In the genomic region with DNA sequence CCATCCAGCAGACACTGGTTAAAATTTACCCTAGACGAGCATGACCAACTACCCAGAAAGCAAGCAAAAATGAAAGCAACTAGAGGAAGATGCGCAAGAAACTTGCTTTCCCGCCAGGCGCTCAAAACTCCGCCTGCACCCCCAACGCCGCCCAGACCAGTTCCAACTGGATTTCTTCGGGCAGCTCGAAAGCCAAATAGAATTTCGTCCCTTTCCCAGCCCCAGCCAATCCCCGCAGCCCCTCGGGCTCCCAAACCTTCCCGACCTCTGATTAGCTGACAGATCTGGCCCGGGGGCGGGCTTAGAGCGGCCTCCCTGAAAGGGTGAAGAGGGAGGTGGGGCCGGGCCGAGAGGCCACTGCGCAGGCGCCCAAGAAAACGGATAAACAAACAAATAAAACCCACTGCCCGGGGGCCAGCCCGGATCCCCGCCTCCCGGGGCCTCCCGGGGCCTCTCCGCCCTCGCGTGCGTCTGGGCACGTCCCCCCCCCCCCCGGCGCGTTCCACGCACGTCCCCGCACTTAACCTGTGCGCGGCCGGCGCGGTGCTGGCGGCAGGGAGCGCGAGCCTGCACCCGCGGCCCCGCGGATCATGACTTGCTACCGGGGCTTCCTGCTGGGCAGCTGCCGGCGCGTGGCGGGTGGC, we compare ENCODE assay signal across 7 mouse cellular contexts. TPM values are rescaled to one million over a fixed set of nuclear protein-coding genes. Genes with fewer than 3 reads are reported as not detected.
DNase-seq lines count a peak whose midpoint lies in the region; ATAC-seq lines count a peak whose summit lies in the region.

Nadk2 (plus strand) TSS at position 349 of the 644 bp plus-strand sequence.

- peak within 1 kb of the TSS; percentile 70 for H3K27ac ChIP-seq in embryonic facial prominence, embryonic 11.5 days (replicated peaks; ENCODE audit: low read depth, low read length)
- H3K27ac ChIP-seq in limb, embryonic 10.5 days, result peak within 1 kb of the TSS; percentile 98
- peak within 1 kb of the TSS; percentile 91 for H3K27ac ChIP-seq in midbrain, embryonic 13.5 days

- no peaks in the 10 kb centered on the region for H3K9me3 ChIP-seq in embryonic facial prominence, embryonic 11.5 days (replicated peaks; ENCODE audit: control insufficient read depth, low read length)
- no peaks in the 10 kb centered on the region for H3K9me3 ChIP-seq in limb, embryonic 10.5 days (replicated peaks)
- H3K9me3 ChIP-seq in midbrain, embryonic 13.5 days, result no peaks in the 10 kb centered on the region

- H3K4me3 ChIP-seq in embryonic facial prominence, embryonic 11.5 days (ENCODE audit: low read depth, low read length), result peak within 1 kb of the TSS; percentile 89
- peak within 1 kb of the TSS; percentile 92 for H3K4me3 ChIP-seq in limb, embryonic 10.5 days
- H3K4me3 ChIP-seq in midbrain, embryonic 13.5 days (replicated peaks), result peak within 1 kb of the TSS; percentile 90

- 0% methylated on average over 38 of the region's 54 CpGs for WGBS in embryonic facial prominence, embryonic 11.5 days
- WGBS in limb, embryonic 10.5 days, result under 1% methylated on average over 51 of the region's 54 CpGs
- WGBS in midbrain, embryonic 13.5 days, result under 1% methylated on average over 47 of the region's 54 CpGs

- no peaks in the 10 kb centered on the region for H3K36me3 ChIP-seq in embryonic facial prominence, embryonic 11.5 days (replicated peaks; ENCODE audit: control insufficient read depth, insufficient read depth, low read depth, low read length)
- H3K36me3 ChIP-seq in limb, embryonic 10.5 days, result no peaks in the 10 kb centered on the region
- H3K36me3 ChIP-seq in midbrain, embryonic 13.5 days, result no peaks in the 10 kb centered on the region

- peak; percentile 100 for DNase-seq in adrenal gland, postnatal 14 days
- DNase-seq in embryonic facial prominence, embryonic 11.5 days (ENCODE audit: low spot score), result peak; percentile 99
- peak; percentile 100 for DNase-seq in kidney, adult 11 months
- DNase-seq in limb, embryonic 10.5 days (ENCODE audit: low spot score), result peak; percentile 98
- peak; percentile 97 for DNase-seq in spleen, adult 12 weeks (ENCODE audit: low spot score)

- H3K4me2 ChIP-seq in embryonic facial prominence, embryonic 11.5 days (ENCODE audit: low read depth, low read length), result peak within 1 kb of the TSS; percentile 82
- H3K4me2 ChIP-seq in midbrain, embryonic 13.5 days (replicated peaks), result peak within 1 kb of the TSS; percentile 61

- H3K27me3 ChIP-seq in embryonic facial prominence, embryonic 11.5 days (ENCODE audit: control insufficient read depth, insufficient read depth, low read length), result no peaks in the 10 kb centered on the region
- no peaks in the 10 kb centered on the region for H3K27me3 ChIP-seq in limb, embryonic 10.5 days (ENCODE audit: low read depth, poor library complexity, severe bottlenecking)
- no peaks in the 10 kb centered on the region for H3K27me3 ChIP-seq in midbrain, embryonic 13.5 days

- peak; percentile 99 for ATAC-seq in embryonic facial prominence, embryonic 11.5 days (replicated peaks; ENCODE audit: insufficient number of reproducible peaks, low FRiP score, low TSS enrichment, low read depth)
- peak; percentile 77 for ATAC-seq in granulocyte monocyte progenitor cell, adult 5-6 weeks (replicated peaks; ENCODE audit: poor library complexity, severe bottlenecking)
- ATAC-seq in midbrain, embryonic 13.5 days, result peak; percentile 99

- peak within 1 kb of the TSS; percentile 90 for H3K9ac ChIP-seq in embryonic facial prominence, embryonic 11.5 days (replicated peaks; ENCODE audit: low read length)
- H3K9ac ChIP-seq in midbrain, embryonic 13.5 days (replicated peaks), result peak within 1 kb of the TSS; percentile 91

- no peaks in the 10 kb centered on the region; the same call in 1 of the 2 replicates for H3K4me1 ChIP-seq in embryonic facial prominence, embryonic 11.5 days (ENCODE audit: control insufficient read depth, insufficient read depth, low read length)
- H3K4me1 ChIP-seq in limb, embryonic 10.5 days, result peaks cover 41% of the 10 kb centered on the region
- H3K4me1 ChIP-seq in midbrain, embryonic 13.5 days (replicated peaks), result peaks cover 44% of the 10 kb centered on the region

RNA-seq across cellular contexts. Expression of gene Nadk2, which starts in this region (rescaled TPM):
- total RNA-seq in adrenal gland, postnatal 14 days (2021), result 57.1 and 81.3 TPM in 2 replicates
- 43.3 and 51.9 TPM in 2 replicates for polyA plus RNA-seq in embryonic facial prominence, embryonic 11.5 days (2014; fragmentation: Nextera tagmentation; extraction: Ambion mirVana)
- 31.8 and 52.6 TPM in 2 replicates for total RNA-seq in granulocyte monocyte progenitor cell, adult 5-6 weeks (2014; fragmentation: Nextera tagmentation)
- 57.9 and 63.5 TPM in 2 replicates for total RNA-seq in granulocyte monocyte progenitor cell, adult 5-6 weeks (2017)
- polyA plus RNA-seq in limb, embryonic 10.5 days (2016; fragmentation: Nextera tagmentation; extraction: Ambion mirVana), result 29.2 and 30.8 TPM in 2 replicates
- polyA plus RNA-seq in midbrain, embryonic 13.5 days (2015; fragmentation: Nextera tagmentation; extraction: Ambion mirVana), result 27.2 and 27.4 TPM in 2 replicates

Comparison
In these comparisons a context has a peak if more than half of its experiments do, and no peak if none do; other contexts are left out.
1. Peak in every context shown above with its lines: DNase-seq, ATAC-seq, H3K4me3 ChIP-seq and H3K27ac ChIP-seq.